Mouse (Mus musculus) intestine, embryonic 14.5 days (tissue): ENCODE data around the gene Gpank1. TPM values are rescaled to one million over a fixed set of nuclear protein-coding genes. Genes with fewer than 3 reads are reported as not detected.

Experiments used
- ATAC-seq: fragments of 200-750 bp; cut with Nextera tagmentation; replicated peaks from 2 replicates; pipeline ENCODE4 v1.8.0; 2017; ENCODE audit warnings: low read depth, moderate number of reproducible peaks, moderate TSS enrichment, moderate library complexity; ENCODE audit not compliant: low FRiP score, low TSS enrichment
- DNase-seq: peaks from one replicate; pipeline ENCODE4 v3.0.0-alpha.2; 2018; ENCODE audit warnings: low spot score
- H3K27ac ChIP-seq: fragments of 300-500 bp; sonication (generic); 2 replicates; pipeline ENCODE4 v1.5.1; 2014; ENCODE audit warnings: low read depth, mild to moderate bottlenecking, control low read depth
- H3K27me3 ChIP-seq: fragments of 300-500 bp; sonication (generic); replicated peaks from 2 replicates; pipeline ENCODE4 v1.6.1; 2014; ENCODE audit warnings: low read length, control low read depth; ENCODE audit not compliant: control insufficient read depth, insufficient read depth
- H3K36me3 ChIP-seq: fragments of 300-500 bp; sonication (generic); 2 replicates; pipeline ENCODE4 v1.6.1; 2014; ENCODE audit warnings: low read length, control low read depth; ENCODE audit not compliant: control insufficient read depth, insufficient read depth
- H3K4me1 ChIP-seq: fragments of 300-500 bp; sonication (generic); replicated peaks from 2 replicates; pipeline ENCODE4 v1.6.1; 2014; ENCODE audit warnings: low read length, control low read depth, mixed read lengths; ENCODE audit not compliant: control insufficient read depth, insufficient read depth
- H3K4me2 ChIP-seq: fragments of 300-500 bp; sonication (generic); 2 replicates; pipeline ENCODE4 v1.6.1; 2014; ENCODE audit warnings: low read length
- H3K4me3 ChIP-seq: fragments of 300-500 bp; sonication (generic); 2 replicates; pipeline ENCODE4 v1.5.1; 2014; ENCODE audit warnings: low read depth, low read length, control low read depth, mixed read lengths
- H3K9ac ChIP-seq: fragments of 300-500 bp; sonication (generic); 2 replicates; pipeline ENCODE4 v1.6.1; 2014; ENCODE audit warnings: mild to moderate bottlenecking, low read length
- H3K9me3 ChIP-seq: fragments of 300-500 bp; sonication (generic); 2 replicates; pipeline ENCODE4 v1.6.1; 2016; ENCODE audit warnings: low read length, control low read depth; ENCODE audit not compliant: control insufficient read depth
- WGBS: fragments of 180-500 bp; shearing (Covaris S2); extraction: QIAGEN DNeasy Blood & Tissue Kit; methylation state at CpG from one replicate; pipeline ENCODE4 v1.1.7; 2014; 5-methylcytosine and 5-hydroxymethylcytosine counted together
- polyA plus RNA-seq: library from polyadenylated mRNA; unstranded; fragments of >200 nt; fragmentation: Nextera tagmentation; extraction: Ambion mirVana; gene quantifications from 2 replicates; pipeline ENCODE4 v1.2.1, GENCODE M21; 2014

The Gpank1 gene
- polyA plus RNA-seq, 1 experiment from 2014 or later = 19.7 TPM

DNA sequence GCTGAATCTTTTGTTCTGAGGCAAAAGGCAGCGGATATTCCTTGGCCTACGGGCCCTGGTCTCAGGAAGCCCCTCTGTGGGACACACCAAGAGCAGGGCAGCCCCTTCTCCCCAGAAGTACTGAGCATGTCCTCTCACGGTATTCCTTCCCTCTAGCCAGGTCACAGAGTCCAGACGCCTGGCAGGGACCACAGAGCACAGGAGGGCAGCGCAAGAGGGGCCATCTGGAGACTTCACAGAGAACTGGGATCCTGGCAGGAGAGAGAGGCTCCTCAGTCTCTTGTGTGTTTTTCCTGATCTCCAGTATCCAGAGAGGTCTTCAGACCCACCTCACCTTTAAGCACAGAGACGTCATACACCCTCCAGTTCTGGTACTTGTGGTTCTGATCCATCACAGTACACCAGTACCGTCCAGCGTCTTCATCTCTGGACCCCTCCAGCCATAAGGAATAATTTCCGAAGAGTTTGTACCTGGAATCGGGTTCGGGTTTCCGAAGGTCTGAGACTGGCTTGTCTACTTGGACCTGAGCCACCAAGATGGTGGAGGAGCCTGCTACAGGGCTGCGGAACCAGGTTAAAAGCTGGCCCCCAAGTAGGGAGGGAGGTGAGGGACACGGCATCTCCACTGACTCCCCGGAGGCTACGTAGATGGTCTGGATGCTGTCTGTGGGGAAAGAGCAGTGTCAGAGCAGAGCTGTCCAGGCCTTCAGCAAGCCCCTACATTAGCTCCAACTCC is 38.2 kb upstream of the Gpank1 start:
- H3K27ac ChIP-seq = no peak overlapping the region
- no peaks in the 10 kb centered on the region for H3K36me3 ChIP-seq
- no peak overlapping the region for H3K4me2 ChIP-seq
- no peak overlapping the region for H3K4me3 ChIP-seq
- H3K9ac ChIP-seq = no peak overlapping the region
- no peaks in the 10 kb centered on the region for H3K9me3 ChIP-seq
- WGBS = 82% methylated on average over 16 of the region's 16 CpGs
- DNase-seq (no peak), ATAC-seq (no peak)
- H3K4me1 ChIP-seq = 0 out of 2 replicates have a peak, but pooled peaks cover 2% of the 10 kb centered on the region
- H3K27me3 ChIP-seq = no peaks in the 10 kb centered on the region

DNA sequence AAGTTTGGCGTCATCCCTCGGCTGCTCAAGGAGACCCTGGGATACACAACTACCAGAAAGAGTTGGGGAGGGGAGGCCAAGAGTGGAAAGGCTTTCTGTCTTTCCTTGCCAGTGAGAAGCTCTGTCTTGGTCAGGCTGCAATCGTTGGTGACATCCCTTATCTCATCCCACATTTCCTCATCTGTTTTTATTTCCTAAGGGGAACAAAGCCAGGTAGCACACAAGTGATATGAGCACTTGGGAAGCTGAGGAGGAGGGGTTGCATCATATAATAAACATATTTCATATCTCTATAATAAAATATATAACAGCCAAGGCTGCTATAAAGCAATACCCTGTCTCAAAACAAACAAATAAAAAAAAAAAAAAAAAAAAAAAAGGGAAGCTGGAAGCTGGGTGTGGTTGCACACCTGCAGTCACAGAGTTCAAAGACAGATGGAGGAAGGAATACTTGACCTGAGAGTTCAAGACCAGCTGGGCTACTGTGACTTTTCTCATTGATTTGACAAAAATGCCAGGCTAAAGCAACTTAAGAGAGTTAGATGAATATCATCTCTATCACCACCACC is 37.2 kb upstream of the Gpank1 start:
- H3K4me3 ChIP-seq = no peak overlapping the region
- DNase-seq = no peak
- H3K27ac ChIP-seq = no peak overlapping the region
- H3K27me3 ChIP-seq = no peaks in the 10 kb centered on the region
- H3K9me3 ChIP-seq = no peaks in the 10 kb centered on the region
- no peak overlapping the region for H3K4me2 ChIP-seq
- WGBS = 73% methylated on average over 3 of the region's 3 CpGs
- H3K9ac ChIP-seq = no peak overlapping the region
- H3K36me3 ChIP-seq = no peaks in the 10 kb centered on the region
- no peak for ATAC-seq
- no peaks in the 10 kb centered on the region for H3K4me1 ChIP-seq

GRCm38 (mm10) chr17:35085208-35085865 is 35.9 kb upstream of the Gpank1 start, which contains the start of gene Ly6g6f:
Gene Ly6g6f (minus strand): TSS chr17:35085610.
- H3K4me1 ChIP-seq = peaks cover 6% of the 10 kb centered on the region; the same call in 1 of the 2 replicates
- no peaks in the 10 kb centered on the region for H3K36me3 ChIP-seq
- H3K9ac ChIP-seq = no peak within 1 kb of the TSS
- WGBS = 67% methylated on average over 7 of the region's 7 CpGs
- no peak within 1 kb of the TSS for H3K4me3 ChIP-seq
- H3K9me3 ChIP-seq = no peaks in the 10 kb centered on the region
- H3K27ac ChIP-seq = no peak within 1 kb of the TSS
- DNase-seq = no peak
- ATAC-seq = no peak
- no peak within 1 kb of the TSS for H3K4me2 ChIP-seq
- no peaks in the 10 kb centered on the region for H3K27me3 ChIP-seq

- Histone ChIP-seq H3K4me3 (no peak overlapping the region), H3K9me3 (no peaks in the 10 kb centered on the region), H3K36me3 (peaks cover 22% of the 10 kb centered on the region), H3K9ac (no peak overlapping the region), H3K4me1 (peaks cover 11% of the 10 kb centered on the region; the same call in 1 of the 2 replicates), H3K27ac (no peak overlapping the region), H3K4me2 (no peak overlapping the region), H3K27me3 (no peaks in the 10 kb centered on the region)
- WGBS = 62% methylated on average over 2 of the region's 2 CpGs
- DNase-seq (no peak), ATAC-seq (no peak)
Measured at GRCm38 (mm10) chr17:35088151-35088550, 33.1 kb upstream of the Gpank1 start.

DNA sequence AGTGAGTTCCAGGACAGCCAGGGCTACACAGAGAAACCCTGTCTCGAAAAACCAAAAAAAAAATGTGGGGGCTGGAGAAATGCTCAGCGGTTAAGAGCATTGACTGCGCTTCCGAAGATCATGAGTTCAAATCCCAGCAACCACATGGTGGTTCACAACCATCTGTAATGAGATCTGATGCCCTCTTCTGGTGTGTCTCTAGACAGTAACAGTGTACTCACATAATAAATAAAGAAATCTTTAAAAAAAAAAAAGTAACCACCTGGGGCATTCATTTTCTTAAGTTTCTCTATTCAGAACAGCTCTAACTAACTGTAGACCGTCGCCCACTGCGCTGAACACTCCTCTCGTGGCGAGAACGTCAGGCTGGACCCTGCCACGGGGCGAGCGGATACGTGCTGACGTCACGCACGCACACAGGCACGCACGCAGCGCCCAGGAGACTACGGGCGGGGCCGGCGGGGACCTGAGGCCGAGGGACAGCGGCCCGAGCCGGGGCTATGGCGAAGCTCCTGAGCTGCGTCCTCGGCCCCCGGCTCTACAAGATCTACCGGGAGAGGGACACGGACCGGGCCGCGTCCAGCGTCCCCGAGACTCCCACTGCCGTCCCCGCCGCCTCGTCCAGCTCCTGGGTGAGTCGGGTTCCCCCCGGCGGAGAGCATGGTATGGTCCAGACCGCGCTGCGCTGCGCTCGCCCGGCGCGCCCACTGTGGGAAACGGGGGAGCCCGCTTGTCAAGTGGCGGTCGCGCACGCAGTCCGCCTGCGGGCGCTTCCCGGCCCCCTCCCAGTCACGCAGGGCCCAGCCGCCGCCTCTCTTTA is 32.2 kb upstream of the Gpank1 start, which contains the start of gene Abhd16a:
Gene Abhd16a, plus strand, starts transcription at position 439 of the 820 bp plus-strand sequence.
- Histone ChIP-seq H3K4me1 (peaks cover 11% of the 10 kb centered on the region; the same call in 1 of the 2 replicates), H3K4me3 (peak within 1 kb of the TSS; percentile 62), H3K4me2 (peak within 1 kb of the TSS; percentile 84), H3K27ac (peak within 1 kb of the TSS; percentile 98), H3K9ac (peak within 1 kb of the TSS; percentile 89), H3K36me3 (peaks cover 29% of the 10 kb centered on the region), H3K9me3 (no peaks in the 10 kb centered on the region), H3K27me3 (no peaks in the 10 kb centered on the region)
- 4% methylated on average over 58 of the region's 67 CpGs for WGBS
- DNase-seq = peak; percentile 97
- ATAC-seq = peak; percentile 96

DNA sequence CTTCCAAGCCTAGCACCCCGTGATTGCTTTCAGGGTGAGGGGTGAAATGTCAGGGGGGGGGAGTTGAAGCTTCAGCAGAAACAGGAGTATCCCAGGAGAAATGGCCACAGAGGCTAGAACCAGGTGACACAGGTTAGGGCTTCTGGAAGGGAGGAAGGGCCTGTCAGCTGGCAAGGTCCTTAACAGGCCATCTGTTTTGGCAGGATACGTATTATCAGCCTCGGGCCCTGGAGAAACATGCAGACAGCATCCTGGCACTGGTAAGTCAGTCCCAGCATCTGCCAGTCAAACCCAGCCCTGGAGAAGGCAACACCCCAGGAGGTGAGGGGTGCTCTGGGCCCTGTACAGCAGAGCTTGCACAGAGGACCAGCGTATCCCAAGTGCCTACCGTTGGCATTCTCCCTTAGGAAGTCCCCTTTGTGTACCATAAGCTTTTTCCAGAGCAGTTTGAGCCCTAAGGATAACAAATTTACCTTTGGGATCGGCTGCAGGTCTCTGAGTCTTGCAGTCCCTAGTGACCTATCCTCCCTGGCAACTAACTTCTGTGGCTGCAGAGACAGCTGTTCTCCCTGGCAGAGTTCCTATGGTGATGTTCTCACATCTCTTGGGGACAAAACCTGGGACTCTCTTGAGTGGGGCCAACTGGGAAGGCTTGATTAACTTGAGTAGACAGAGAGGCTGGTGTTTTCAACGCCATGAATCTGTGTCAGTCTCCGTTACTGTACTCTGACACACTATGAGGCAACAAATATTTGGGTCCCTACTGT is 30.9 kb upstream of the Gpank1 start:
- Histone ChIP-seq H3K4me3 (peak overlapping the region; percentile 62), H3K27ac (no peak overlapping the region), H3K4me1 (peaks cover 11% of the 10 kb centered on the region; the same call in 1 of the 2 replicates), H3K4me2 (peak overlapping the region; percentile 84), H3K9me3 (no peaks in the 10 kb centered on the region), H3K9ac (peak overlapping the region; percentile 89), H3K27me3 (no peaks in the 10 kb centered on the region), H3K36me3 (peaks cover 42% of the 10 kb centered on the region)
- WGBS = 71% methylated on average over 8 of the region's 8 CpGs
- ATAC-seq (no peak), DNase-seq (no peak)

DNA sequence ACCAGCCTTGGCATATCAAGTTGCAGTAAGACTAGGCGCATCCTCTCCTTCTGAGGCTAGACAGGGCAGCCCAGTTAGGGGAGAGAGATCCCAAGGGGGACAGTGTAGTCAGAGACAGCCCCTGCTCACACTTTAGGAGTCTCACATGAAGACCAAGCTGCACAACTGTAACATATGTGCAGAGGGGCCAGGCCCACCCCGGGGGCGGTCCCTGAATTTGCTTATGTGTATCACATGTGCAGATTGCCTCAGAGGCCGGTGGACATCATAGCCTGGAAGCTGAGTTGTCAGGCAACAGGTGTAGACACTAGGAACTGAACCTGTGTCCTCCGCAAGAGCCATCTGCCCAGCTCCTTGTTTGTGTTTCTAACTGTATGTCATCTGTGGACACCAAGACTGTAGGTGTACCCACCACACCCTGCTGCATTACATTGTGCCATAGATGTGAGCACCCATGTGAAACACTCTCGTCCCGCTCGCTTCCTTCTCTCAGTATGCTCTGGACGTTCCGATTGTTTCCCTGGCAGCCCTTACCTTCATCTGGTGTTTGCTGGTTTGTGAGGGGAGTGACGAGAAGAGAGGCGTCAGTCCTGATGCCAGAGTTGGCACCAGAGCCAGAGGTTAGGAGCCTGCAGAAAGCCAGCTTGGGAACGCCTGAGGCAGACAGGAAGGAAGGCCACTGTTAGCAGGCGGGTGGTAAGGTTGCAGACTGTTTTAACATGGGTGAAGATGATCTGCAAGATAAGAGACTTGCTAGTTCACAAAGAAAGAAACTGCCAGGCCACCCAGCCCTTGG is 28.7 kb upstream of the Gpank1 start:
- H3K27ac ChIP-seq = no peak overlapping the region
- no peaks in the 10 kb centered on the region for H3K27me3 ChIP-seq

More for the DNA sequence above, 28.7 kb upstream of the Gpank1 start:
- Histone ChIP-seq H3K4me1 (peaks cover 11% of the 10 kb centered on the region; the same call in 1 of the 2 replicates), H3K9me3 (no peaks in the 10 kb centered on the region), H3K9ac (no peak overlapping the region), H3K36me3 (peaks cover 60% of the 10 kb centered on the region), H3K4me2 (no peak overlapping the region), H3K4me3 (no peak overlapping the region)
- DNase-seq = no peak
- WGBS = 87% methylated on average over 14 of the region's 14 CpGs
- no peak for ATAC-seq
